Mouse (Mus musculus) megakaryocyte, embryonic 14.5 days (primary cell): Measurements from ENCODE around the gene Fsd2.

Experiments
- FLI1 ChIP-seq: IDR thresholded peaks from 2 replicates; pipeline ENCODE4 v1.6.1; 2012; ENCODE audit warnings: low read length, inconsistent platforms, mixed read lengths
- GATA1 ChIP-seq: IDR thresholded peaks from 3 replicates; pipeline ENCODE4 v1.6.1; 2012; ENCODE audit warnings: mixed read lengths, low read length, inconsistent platforms, borderline replicate concordance

- TF ChIP-seq GATA1 (no peak), FLI1 (no peak)
These were observed 2.0 kb downstream of the Fsd2 start for GRCm38 (mm10) chr7:81564766-81565165.
